Mouse (Mus musculus) layer of hippocampus, adult 11-12 months (tissue): ENCODE measurements around the gene Spout1.

Experiments
- DNase-seq: peaks from one replicate; pipeline ENCODE4 v3.0.0; 2022; ENCODE audit warnings: low spot score

Gene Spout1

GRCm38 (mm10) chr2:30177700-30178675, at the start of gene Spout1:
Gene Spout1, minus strand, starts transcription at chr2:30178459.
- peak; percentile 96 for DNase-seq

- no peak for DNase-seq
These were observed 38.0 kb upstream of the Spout1 start for GRCm38 (mm10) chr2:30216293-30216692.

- DNase-seq, result no peak
These were observed 37.2 kb upstream of the Spout1 start for GRCm38 (mm10) chr2:30215493-30215892.

GRCm38 (mm10) chr2:30214745-30215144, 36.5 kb upstream of the Spout1 start:
- no peak for DNase-seq

GRCm38 (mm10) chr2:30212951-30213350, 34.7 kb upstream of the Spout1 start:
- DNase-seq, result no peak

- no peak for DNase-seq
These were observed 33.9 kb upstream of the Spout1 start for GRCm38 (mm10) chr2:30212169-30212545.

- no peak for DNase-seq
These were observed 33.3 kb upstream of the Spout1 start for GRCm38 (mm10) chr2:30211408-30212168.

GRCm38 (mm10) chr2:30207886-30208285, 29.6 kb upstream of the Spout1 start:
- no peak for DNase-seq

GRCm38 (mm10) chr2:30207401-30207800, 29.1 kb upstream of the Spout1 start:
- DNase-seq, result no peak

- DNase-seq, result peak; percentile 94
These were observed 27.5 kb upstream of the Spout1 start, which contains the start of gene Kyat1 for GRCm38 (mm10) chr2:30205629-30206357. Gene Kyat1, minus strand, starts transcription at chr2:30205847.

GRCm38 (mm10) chr2:30205255-30205628, 27.0 kb upstream of the Spout1 start:
- DNase-seq, result peak; percentile 33

- DNase-seq, result no peak
These were observed 25.2 kb upstream of the Spout1 start for GRCm38 (mm10) chr2:30203439-30203838.

GRCm38 (mm10) chr2:30200388-30200925, 22.2 kb upstream of the Spout1 start:
- no peak for DNase-seq

GRCm38 (mm10) chr2:30199984-30200383, 21.7 kb upstream of the Spout1 start:
- no peak for DNase-seq

GRCm38 (mm10) chr2:30198021-30198420, 19.8 kb upstream of the Spout1 start:
- DNase-seq, result no peak

- no peak for DNase-seq
These were observed 16.4 kb upstream of the Spout1 start for GRCm38 (mm10) chr2:30194656-30195055.

- no peak for DNase-seq
These were observed 13.7 kb upstream of the Spout1 start for GRCm38 (mm10) chr2:30191790-30192580.

- no peak for DNase-seq
These were observed 7.4 kb upstream of the Spout1 start for GRCm38 (mm10) chr2:30185681-30186080.

GRCm38 (mm10) chr2:30185276-30185675, 7.0 kb upstream of the Spout1 start:
- no peak for DNase-seq

- no peak for DNase-seq
These were observed 5.5 kb upstream of the Spout1 start for GRCm38 (mm10) chr2:30183721-30184120.

GRCm38 (mm10) chr2:30182424-30182823, 4.2 kb upstream of the Spout1 start:
- DNase-seq, result no peak
